Mouse (Mus musculus) MEL (cell line): Measurements from ENCODE around the gene Adamts14. TPM values are rescaled to one million over a fixed set of nuclear protein-coding genes. Genes with fewer than 3 reads are reported as not detected.

Experiments used
- DNase-seq: peaks from one replicate; pipeline ENCODE4 v3.0.0; 2011; ENCODE audit warnings: low read depth, low spot score
- H3K27ac ChIP-seq: 2 replicates; pipeline ENCODE4 v1.5.1; 2012; ENCODE audit warnings: low read depth, mild to moderate bottlenecking, control low read depth, low read length, moderate library complexity; ENCODE audit not compliant: control insufficient read depth
- H3K27me3 ChIP-seq, 2 experiments: fragments of 150-350 bp in 1 of 2; sonication (generic) in 1 of 2; 2 replicates each; pipeline ENCODE4 v1.6.1; 2012; ENCODE audit warnings: low read length in 2 of 2, mild to moderate bottlenecking in 2 of 2, improper control_type of control experiment in 1 of 2, moderate library complexity in 1 of 2; ENCODE audit not compliant: insufficient read depth in 2 of 2, control insufficient read depth in 1 of 2
- H3K36me3 ChIP-seq, 2 experiments: 2 replicates each; pipeline ENCODE4 v1.6.1; 2012 to 2014; ENCODE audit warnings: low read length in 2 of 2, improper control_type of control experiment in 1 of 2, inconsistent platforms in 1 of 2, mild to moderate bottlenecking in 1 of 2; ENCODE audit not compliant: insufficient read depth in 2 of 2, control insufficient read depth in 1 of 2
- H3K4me1 ChIP-seq, 2 experiments: fragments of 150-350 bp in 1 of 2; sonication (generic) in 1 of 2; 2 replicates each; pipeline ENCODE4 v1.6.1; 2012; ENCODE audit warnings: low read length in 2 of 2, improper control_type of control experiment in 1 of 2, mild to moderate bottlenecking in 1 of 2; ENCODE audit not compliant: insufficient read depth in 2 of 2, control insufficient read depth in 1 of 2
- H3K4me3 ChIP-seq, 2 experiments: fragments of 150-350 bp in 1 of 2; sonication (generic) in 1 of 2; 2 replicates each; pipeline ENCODE4 v1.5.1; 2012; ENCODE audit warnings: low read depth in 2 of 2, low read length in 2 of 2, mild to moderate bottlenecking in 2 of 2, moderate library complexity in 2 of 2, control low read depth in 1 of 2, improper control_type of control experiment in 1 of 2; ENCODE audit not compliant: control insufficient read depth in 1 of 2, insufficient read depth in 1 of 2
- H3K79me2 ChIP-seq: 2 replicates; pipeline ENCODE4 v1.6.1; 2012; ENCODE audit warnings: mild to moderate bottlenecking, low read length, moderate library complexity; ENCODE audit not compliant: control insufficient read depth, poor library complexity, insufficient read depth
- H3K9ac ChIP-seq: 2 replicates; pipeline ENCODE4 v1.6.1; 2012; ENCODE audit warnings: low read depth, mild to moderate bottlenecking, control low read depth, low read length, moderate library complexity; ENCODE audit not compliant: control insufficient read depth, poor library complexity, severe bottlenecking
- H3K9me3 ChIP-seq: fragments of 150-350 bp; sonication (generic); replicated peaks from 2 replicates; pipeline ENCODE4 v1.6.1; 2012; ENCODE audit warnings: mild to moderate bottlenecking, low read length, improper control_type of control experiment, moderate library complexity; ENCODE audit not compliant: insufficient read depth
- E2F4 ChIP-seq: IDR thresholded peaks from 2 replicates; pipeline ENCODE4 v1.6.1; 2011; ENCODE audit warnings: low read depth, low read length, improper control_type of control experiment, borderline replicate concordance
- ELF1 ChIP-seq: IDR thresholded peaks from 2 replicates; pipeline ENCODE4 v1.6.1; 2014; ENCODE audit warnings: low read depth, mild to moderate bottlenecking, inconsistent platforms, low read length, improper control_type of control experiment, moderate library complexity
- EP300 ChIP-seq, 2 experiments: IDR thresholded peaks; 2 replicates each; pipeline ENCODE4 v1.6.1; 2011; ENCODE audit warnings: improper control_type of control experiment in 2 of 2, low read length in 2 of 2, low read depth in 1 of 2, mild to moderate bottlenecking in 1 of 2
- ETS1 ChIP-seq: IDR thresholded peaks from 2 replicates; pipeline ENCODE4 v1.6.1; 2012; ENCODE audit warnings: low read depth, mild to moderate bottlenecking, inconsistent platforms, low read length, improper control_type of control experiment, moderate library complexity
- HCFC1 ChIP-seq: IDR thresholded peaks from 2 replicates; pipeline ENCODE4 v1.6.1; 2012; ENCODE audit warnings: low read depth, mild to moderate bottlenecking, inconsistent platforms, low read length, improper control_type of control experiment, moderate library complexity
- JUND ChIP-seq: IDR thresholded peaks from 2 replicates; pipeline ENCODE4 v1.6.1; 2011; ENCODE audit warnings: low read depth, mild to moderate bottlenecking, improper control_type of control experiment, low read length
- KAT2A ChIP-seq: conservative IDR thresholded peaks from 2 replicates; pipeline ENCODE4 v1.6.1; 2012; ENCODE audit warnings: low read depth, low read length, improper control_type of control experiment, inconsistent platforms
- MAFK ChIP-seq: IDR thresholded peaks from 2 replicates; pipeline ENCODE4 v1.6.1; 2011; ENCODE audit warnings: low read depth, mild to moderate bottlenecking, low read length, improper control_type of control experiment, borderline replicate concordance
- MAX ChIP-seq: IDR thresholded peaks from 2 replicates; pipeline ENCODE4 v1.6.1; 2011; ENCODE audit warnings: low read length, improper control_type of control experiment
- MAZ ChIP-seq: IDR thresholded peaks from 2 replicates; pipeline ENCODE4 v1.6.1; 2012; ENCODE audit warnings: low read depth, mild to moderate bottlenecking, inconsistent platforms, low read length, improper control_type of control experiment
- MEF2A ChIP-seq: IDR thresholded peaks from 2 replicates; pipeline ENCODE4 v1.6.1; 2014; ENCODE audit warnings: low read depth, mild to moderate bottlenecking, inconsistent platforms, low read length, improper control_type of control experiment; ENCODE audit not compliant: poor library complexity, insufficient replicate concordance, severe bottlenecking; ENCODE audit errors: extremely low read depth
- MXI1 ChIP-seq: IDR thresholded peaks from 2 replicates; pipeline ENCODE4 v1.6.1; 2011; ENCODE audit warnings: mild to moderate bottlenecking, low read depth, low read length, improper control_type of control experiment
- MYB ChIP-seq: IDR thresholded peaks from 2 replicates; pipeline ENCODE4 v1.6.1; 2011; ENCODE audit warnings: mild to moderate bottlenecking, low read depth, low read length, improper control_type of control experiment
- POLR2AphosphoS2 ChIP-seq: IDR thresholded peaks from 2 replicates; pipeline ENCODE4 v1.6.1; 2011; ENCODE audit warnings: low read length, improper control_type of control experiment
- POLR2AphosphoS5 ChIP-seq: IDR thresholded peaks from 2 replicates; pipeline ENCODE4 v1.6.1; 2012; ENCODE audit warnings: low read depth, borderline replicate concordance, mild to moderate bottlenecking, inconsistent platforms, low read length, moderate library complexity, mixed read lengths
- USF1 ChIP-seq: IDR thresholded peaks from 2 replicates; pipeline ENCODE4 v1.6.1; 2014; ENCODE audit warnings: low read depth, mild to moderate bottlenecking, inconsistent platforms, low read length, improper control_type of control experiment, moderate library complexity
- ZC3H11A ChIP-seq: IDR thresholded peaks from 2 replicates; pipeline ENCODE4 v1.6.1; 2012; ENCODE audit warnings: low read depth, mild to moderate bottlenecking, inconsistent platforms, low read length, improper control_type of control experiment
- ZKSCAN1 ChIP-seq: IDR thresholded peaks from 2 replicates; pipeline ENCODE4 v1.6.1; 2012; ENCODE audit warnings: low read depth, mild to moderate bottlenecking, inconsistent platforms, low read length, improper control_type of control experiment, moderate library complexity
- ZMIZ1 ChIP-seq: IDR thresholded peaks from 2 replicates; pipeline ENCODE4 v1.6.1; 2012; ENCODE audit warnings: low read depth, mild to moderate bottlenecking, inconsistent platforms, low read length, improper control_type of control experiment, moderate library complexity
- ZNF384 ChIP-seq: IDR thresholded peaks from 2 replicates; pipeline ENCODE4 v1.6.1; 2012; ENCODE audit warnings: low read depth, mild to moderate bottlenecking, inconsistent platforms, low read length, improper control_type of control experiment
- polyA plus RNA-seq, 2 experiments: library from polyadenylated mRNA; stranded (reverse) in 1 of 2; unstranded in 1 of 2; fragments of >175 nt in 1 of 2; fragments of >200 nt in 1 of 2; gene quantifications; 2 replicates each; pipeline versions ENCODE4 v1.2.1 to v1.2.4; 2012; ENCODE audit warnings: low replicate concordance in 2 of 2, low read depth in 1 of 2; ENCODE audit not compliant: insufficient read length in 2 of 2, insufficient read depth in 1 of 2, missing spikeins in 1 of 2
- total RNA-seq: library from RNA; depleted of rRNA; stranded (reverse); fragments of 300-350 nt; gene quantifications from 2 replicates; pipeline ENCODE4 v1.2.3, GENCODE M21; 2012

The Adamts14 gene
- total and polyA plus RNA-seq, 3 experiments, result not detected

GRCm38 (mm10) chr10:61277918-61278674 lies 4.9 kb upstream of the Adamts14 start:
- H3K4me3 ChIP-seq, result no peak overlapping the region
- H3K27me3 ChIP-seq, result peaks cover 0 to 2% of the 10 kb centered on the region in 2 experiments; a peak in 2 of 4 replicates
- H3K4me1 ChIP-seq, result no peaks in the 10 kb centered on the region
- H3K36me3 ChIP-seq, result no peaks in the 10 kb centered on the region
- no peaks in the 10 kb centered on the region for H3K79me2 ChIP-seq
- H3K9me3 ChIP-seq, result no peaks in the 10 kb centered on the region
- no peak for DNase-seq
- no peak overlapping the region for H3K9ac ChIP-seq
- no peak for TF ChIP-seq JUND
- no peak overlapping the region for H3K27ac ChIP-seq

- Histone ChIP-seq H3K27me3 (peaks cover 0 to 2% of the 10 kb centered on the region in 2 experiments; a peak in 2 of 4 replicates), H3K9me3 (no peaks in the 10 kb centered on the region), H3K4me3 (no peak overlapping the region), H3K36me3 (no peaks in the 10 kb centered on the region), H3K4me1 (no peaks in the 10 kb centered on the region), H3K9ac (no peak overlapping the region), H3K27ac (no peak overlapping the region), H3K79me2 (no peaks in the 10 kb centered on the region)
- TF ChIP-seq ETS1 (no peak), JUND (no peak), ZC3H11A (no peak), MAZ (no peak), MAFK (no peak), MYB (no peak), E2F4 (no peak), USF1 (no peak), ZKSCAN1 (no peak), HCFC1 (no peak), POLR2AphosphoS5 (no peak), ZMIZ1 (no peak), KAT2A (no peak), ELF1 (no peak), MEF2A (no peak), EP300 (IDR thresholded peaks at IDR 0.05; ENCODE audit: low read depth in 1 of 2, low read length in 2 of 2) (no peak), MXI1 (no peak), MAX (no peak), POLR2AphosphoS2 (no peak), ZNF384 (no peak)
- no peak for DNase-seq
These were observed 3.8 kb upstream of the Adamts14 start for GRCm38 (mm10) chr10:61277051-61277450.
